Mouse (Mus musculus): ENCODE data around the gene Sprr2h. TPM values are rescaled to one million over a fixed set of nuclear protein-coding genes. Genes with fewer than 3 reads are reported as not detected.

Gene Sprr2h
- polyA plus RNA-seq, 1 experiment, result not detected

DNA sequence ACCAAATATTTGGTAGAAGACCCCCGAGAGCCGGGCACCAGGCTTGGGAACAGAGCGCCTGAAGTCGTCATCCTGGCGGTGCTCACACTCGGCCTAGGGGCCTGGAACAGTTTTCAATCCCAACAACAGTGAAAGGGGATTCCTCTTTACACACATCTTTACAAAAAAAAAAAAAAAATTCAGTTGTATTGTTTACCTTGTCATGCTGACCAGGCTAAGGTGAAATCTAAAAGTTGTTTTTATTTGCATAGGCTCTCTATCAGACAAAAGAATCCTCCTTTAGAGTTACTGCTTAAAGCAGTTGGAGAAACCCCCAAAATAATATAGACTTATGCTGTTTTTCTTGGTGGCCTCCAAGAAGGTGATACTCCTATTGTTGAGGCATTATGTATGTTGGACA is 43.8 kb downstream of the Sprr2h start, which contains the start of gene Gm9774:
Gene Gm9774, minus strand, starts transcription at position 101 of the 400 bp plus-strand sequence.
- TF ChIP-seq POLR2A (IDR thresholded peaks at IDR 0.05; ENCODE audit: low read depth, low read length) (no peak), CTCF (IDR thresholded peaks at IDR 0.05; ENCODE audit: borderline replicate concordance, insufficient read depth, low read length) (no peak)
- Histone ChIP-seq H3K27ac (ENCODE audit: insufficient read depth, low read length) (no peak within 1 kb of the TSS), H3K4me3 (ENCODE audit: insufficient read depth, low read length) (no peak within 1 kb of the TSS), H3K4me1 (ENCODE audit: control insufficient read depth, insufficient read depth, low read length) (no peaks in the 10 kb centered on the region)

- TF ChIP-seq CTCF (IDR thresholded peaks at IDR 0.05; ENCODE audit: borderline replicate concordance, insufficient read depth, low read length) (no peak), POLR2A (IDR thresholded peaks at IDR 0.05; ENCODE audit: low read depth, low read length) (no peak)
- H3K4me3 ChIP-seq (ENCODE audit: insufficient read depth, low read length), result no peak within 1 kb of the TSS
- no peaks in the 10 kb centered on the region for H3K4me1 ChIP-seq (ENCODE audit: control insufficient read depth, insufficient read depth, low read length)
- H3K27ac ChIP-seq (ENCODE audit: insufficient read depth, low read length), result peak within 1 kb of the TSS; percentile 47; the same call in 1 of the 2 replicates
Observed at GRCm38 (mm10) chr3:92432282-92432681, 46.8 kb downstream of the Sprr2h start, which contains the start of gene Sprr2k. Gene Sprr2k, plus strand, starts transcription at chr3:92432582.

Other genes with a start within 250 kb of the Sprr2h start
- gene Lelp1, start 242.9 kb upstream of the Sprr2h start, polyA plus RNA-seq (2011; ENCODE audit: insufficient read length, low read depth, missing spikeins), result not detected in 2 replicates
- not detected in 2 replicates for gene Sprr2a1, start 169.9 kb upstream of the Sprr2h start, polyA plus RNA-seq (2011; ENCODE audit: insufficient read length, low read depth, missing spikeins)
- not detected in 2 replicates for gene Sprr2a2, start 169.8 kb upstream of the Sprr2h start, polyA plus RNA-seq (2011; ENCODE audit: insufficient read length, low read depth, missing spikeins)
- gene Sprr2a3, start 100.3 kb upstream of the Sprr2h start, polyA plus RNA-seq (2011; ENCODE audit: insufficient read length, low read depth, missing spikeins), result not detected in 2 replicates
- gene Sprr2b, start 69.1 kb upstream of the Sprr2h start, polyA plus RNA-seq (2011; ENCODE audit: insufficient read length, low read depth, missing spikeins), result not detected in 2 replicates
- gene Sprr2d, start 46.5 kb upstream of the Sprr2h start, polyA plus RNA-seq (2011; ENCODE audit: insufficient read length, low read depth, missing spikeins), result not detected in 2 replicates
- not detected in 2 replicates for gene Sprr2e, start 33.5 kb upstream of the Sprr2h start, polyA plus RNA-seq (2011; ENCODE audit: insufficient read length, low read depth, missing spikeins)
- gene Sprr2f, start 20.5 kb upstream of the Sprr2h start, polyA plus RNA-seq (2011; ENCODE audit: insufficient read length, low read depth, missing spikeins), result not detected in 2 replicates
- not detected in 2 replicates for gene Sprr2i, start 22.3 kb downstream of the Sprr2h start, polyA plus RNA-seq (2011; ENCODE audit: insufficient read length, low read depth, missing spikeins)
- not detected in 2 replicates for gene Sprr2j-ps, start 32.4 kb downstream of the Sprr2h start, polyA plus RNA-seq (2011; ENCODE audit: insufficient read length, low read depth, missing spikeins)
- 25.6 and 29.8 TPM in 2 replicates for gene Gm9774, start 43.7 kb downstream of the Sprr2h start, polyA plus RNA-seq (2011; ENCODE audit: insufficient read length, low read depth, missing spikeins)
- gene Sprr2k, start 46.9 kb downstream of the Sprr2h start, polyA plus RNA-seq (2011; ENCODE audit: insufficient read length, low read depth, missing spikeins), result 13.2 and 40.5 TPM in 2 replicates
- gene Sprr1b, start 53.1 kb downstream of the Sprr2h start, polyA plus RNA-seq (2011; ENCODE audit: insufficient read length, low read depth, missing spikeins), result not detected in 2 replicates
- gene Sprr3, start 73.0 kb downstream of the Sprr2h start, polyA plus RNA-seq (2011; ENCODE audit: insufficient read length, low read depth, missing spikeins), result 0.42 TPM in 1 of 2 replicates, not detected in the other
- 1.7 TPM in 1 of 2 replicates, not detected in the other for gene Sprr1a, start 100.2 kb downstream of the Sprr2h start, polyA plus RNA-seq (2011; ENCODE audit: insufficient read length, low read depth, missing spikeins)
- not detected in 2 replicates for gene Sprr4, start 114.8 kb downstream of the Sprr2h start, polyA plus RNA-seq (2011; ENCODE audit: insufficient read length, low read depth, missing spikeins)
- gene 2310046K23Rik, start 148.8 kb downstream of the Sprr2h start, polyA plus RNA-seq (2011; ENCODE audit: insufficient read length, low read depth, missing spikeins), result not detected in 2 replicates
- 0.25 TPM in 1 of 2 replicates, not detected in the other for gene Ivl, start 188.1 kb downstream of the Sprr2h start, polyA plus RNA-seq (2011; ENCODE audit: insufficient read length, low read depth, missing spikeins)
- not detected in 2 replicates for gene Smcp, start 203.3 kb downstream of the Sprr2h start, polyA plus RNA-seq (2011; ENCODE audit: insufficient read length, low read depth, missing spikeins)
- not detected in 2 replicates for gene 2210017I01Rik, start 221.8 kb downstream of the Sprr2h start, polyA plus RNA-seq (2011; ENCODE audit: insufficient read length, low read depth, missing spikeins)
- not detected in 2 replicates for gene Lce6a, start 236.0 kb downstream of the Sprr2h start, polyA plus RNA-seq (2011; ENCODE audit: insufficient read length, low read depth, missing spikeins)